Mouse (Mus musculus) left cerebral cortex, adult 2 months (tissue): Measurements from ENCODE around the gene Meis1. TPM values are rescaled to one million over a fixed set of nuclear protein-coding genes. Genes with fewer than 3 reads are reported as not detected.

Experiments used
- DNase-seq, 2 experiments: peaks; one replicate each; pipeline ENCODE4 v3.0.0; 2021 to 2022; ENCODE audit warnings: low spot score in 2 of 2, mixed read lengths in 1 of 2; ENCODE audit errors: extremely low spot score in 1 of 2
- H3K27ac ChIP-seq: fragments of 200-600 bp; 2 replicates; pipeline ENCODE4 v1.8.1; 2022
- H3K4me3 ChIP-seq: fragments of 200-600 bp; 2 replicates; pipeline ENCODE4 v1.8.1; 2022
- CTCF ChIP-seq: fragments of 200-600 bp; IDR thresholded peaks from 2 replicates; pipeline ENCODE4 v1.8.1; 2022; ENCODE audit warnings: antibody characterized with exemption, mild to moderate bottlenecking, moderate library complexity
- intact Hi-C: fragments of 180-260 bp; cut with DNase I; formaldehyde crosslinking; loops from one replicate; pipeline ENCODE4 v1.15.1; 2025
- total RNA-seq, 2 experiments: library from RNA; stranded (reverse); gene quantifications; 2 replicates each; pipeline ENCODE4 v1.2.3; 2021

Gene Meis1
- total RNA-seq, 2 experiments from 2014 or later = 4.8 to 4.9 TPM

GRCm38 (mm10) chr11:18931001-18931874, 87.5 kb downstream of the Meis1 start:
- intact Hi-C loops = no loop called here
- DNase-seq = no peak
- H3K27ac ChIP-seq = no peak overlapping the region
- no peak for TF ChIP-seq CTCF
- H3K4me3 ChIP-seq = no peak overlapping the region

GRCm38 (mm10) chr11:18929779-18930728, 88.7 kb downstream of the Meis1 start:
- Histone ChIP-seq H3K4me3 (no peak overlapping the region), H3K27ac (no peak overlapping the region)
- TF ChIP-seq CTCF = no peak
- intact Hi-C loops = no loop called here
- DNase-seq = no peak

- Histone ChIP-seq H3K4me3 (no peak overlapping the region), H3K27ac (no peak overlapping the region)
- intact Hi-C loops = no loop called here
Measured at GRCm38 (mm10) chr11:18927351-18927750, 91.4 kb downstream of the Meis1 start.

GRCm38 (mm10) chr11:18926798-18927197, 92.0 kb downstream of the Meis1 start:
- Histone ChIP-seq H3K4me3 (no peak overlapping the region), H3K27ac (no peak overlapping the region)
- TF ChIP-seq CTCF = no peak
- intact Hi-C loops = no loop called here
- no peak for DNase-seq

More at GRCm38 (mm10) chr11:18927351-18927750, 91.4 kb downstream of the Meis1 start:
- DNase-seq = no peak
- TF ChIP-seq CTCF = no peak

- Histone ChIP-seq H3K4me3 (no peak overlapping the region), H3K27ac (no peak overlapping the region)
- intact Hi-C loops = no loop called here
- no peak for TF ChIP-seq CTCF
- no peak for DNase-seq
Measured at GRCm38 (mm10) chr11:18924583-18925334, 94.0 kb downstream of the Meis1 start.

- DNase-seq = no peak
- no peak for TF ChIP-seq CTCF
- intact Hi-C loops = no loop called here
- no peak overlapping the region for H3K27ac ChIP-seq
- no peak overlapping the region for H3K4me3 ChIP-seq
Measured at GRCm38 (mm10) chr11:18923274-18923673, 95.5 kb downstream of the Meis1 start.

- Histone ChIP-seq H3K27ac (no peak overlapping the region), H3K4me3 (no peak overlapping the region)
- TF ChIP-seq CTCF = no peak
- intact Hi-C loops = no loop called here
- no peak for DNase-seq
Measured at GRCm38 (mm10) chr11:18920651-18921050, 98.1 kb downstream of the Meis1 start.

GRCm38 (mm10) chr11:18919162-18919762, 99.5 kb downstream of the Meis1 start:
- Histone ChIP-seq H3K27ac (no peak overlapping the region), H3K4me3 (no peak overlapping the region)
- intact Hi-C loops = no loop called here
- DNase-seq = no peak
- TF ChIP-seq CTCF = no peak

GRCm38 (mm10) chr11:18917887-18918286, 100.9 kb downstream of the Meis1 start:
- DNase-seq = no peak
- intact Hi-C loops = no loop called here
- H3K4me3 ChIP-seq = no peak overlapping the region
- no peak overlapping the region for H3K27ac ChIP-seq
- TF ChIP-seq CTCF = no peak

GRCm38 (mm10) chr11:18913251-18913650, 105.5 kb downstream of the Meis1 start:
- Histone ChIP-seq H3K27ac (no peak overlapping the region), H3K4me3 (no peak overlapping the region)
- intact Hi-C loops = no loop called here
- no peak for TF ChIP-seq CTCF
- DNase-seq = no peak

GRCm38 (mm10) chr11:18912311-18913019, 106.3 kb downstream of the Meis1 start:
- Histone ChIP-seq H3K4me3 (no peak overlapping the region), H3K27ac (no peak overlapping the region)
- DNase-seq = no peak
- intact Hi-C loops = no loop called here
- TF ChIP-seq CTCF = no peak
